Mouse (Mus musculus) urinary bladder, postnatal 14 days (tissue): Measurements from ENCODE around the gene Mbtps1.
A peak's percentile ranks its signal among the peaks of the same experiment; 100 is the strongest.

Experiments used
- DNase-seq: peaks from one replicate; pipeline ENCODE4 v3.0.0; 2021; ENCODE audit warnings: low spot score

Gene Mbtps1

GRCm38 (mm10) chr8:119557821-119558602 is 523 bp downstream of the Mbtps1 start:
- DNase-seq, result peak; percentile 83

GRCm38 (mm10) chr8:119557132-119557531 is 1.4 kb downstream of the Mbtps1 start:
- DNase-seq, result no peak

- no peak for DNase-seq
These were observed 2.7 kb downstream of the Mbtps1 start for GRCm38 (mm10) chr8:119555861-119556260.

- no peak for DNase-seq
These were observed 5.6 kb downstream of the Mbtps1 start for GRCm38 (mm10) chr8:119552967-119553366.

GRCm38 (mm10) chr8:119548560-119549113 is 9.9 kb downstream of the Mbtps1 start:
- no peak for DNase-seq

DNA sequence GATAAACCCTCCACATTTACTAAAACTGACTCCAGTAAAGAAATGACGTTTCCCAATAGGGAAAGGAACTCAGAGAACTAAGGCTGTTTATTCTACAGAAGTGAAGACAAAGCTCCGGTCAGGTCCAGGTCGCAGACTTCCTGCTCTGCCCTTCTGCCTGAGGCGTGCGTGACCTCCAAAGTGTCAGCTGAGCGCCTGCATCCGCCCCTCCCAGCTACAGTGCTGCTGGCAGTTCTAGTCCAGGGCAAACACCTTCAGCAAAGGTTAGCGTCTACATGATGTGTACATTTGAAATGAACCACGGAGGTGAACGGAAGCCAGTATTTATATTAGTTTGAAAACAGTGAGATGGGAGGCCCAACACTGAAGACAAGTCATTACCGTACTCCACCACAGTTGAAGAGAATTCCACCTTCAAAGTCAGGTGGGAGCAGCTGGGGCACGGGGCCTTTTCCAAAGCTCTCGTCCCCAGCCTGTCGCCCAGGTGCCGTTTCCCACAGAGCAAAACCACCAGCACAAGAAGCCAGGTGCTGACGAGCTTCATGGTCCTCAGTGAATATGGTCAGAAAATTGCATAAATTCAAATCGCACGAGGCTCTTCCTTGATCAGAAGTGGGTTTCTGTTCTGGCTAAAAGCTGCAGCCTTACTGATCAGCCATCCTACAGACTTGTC is 11.4 kb downstream of the Mbtps1 start:
- DNase-seq, result no peak

DNA sequence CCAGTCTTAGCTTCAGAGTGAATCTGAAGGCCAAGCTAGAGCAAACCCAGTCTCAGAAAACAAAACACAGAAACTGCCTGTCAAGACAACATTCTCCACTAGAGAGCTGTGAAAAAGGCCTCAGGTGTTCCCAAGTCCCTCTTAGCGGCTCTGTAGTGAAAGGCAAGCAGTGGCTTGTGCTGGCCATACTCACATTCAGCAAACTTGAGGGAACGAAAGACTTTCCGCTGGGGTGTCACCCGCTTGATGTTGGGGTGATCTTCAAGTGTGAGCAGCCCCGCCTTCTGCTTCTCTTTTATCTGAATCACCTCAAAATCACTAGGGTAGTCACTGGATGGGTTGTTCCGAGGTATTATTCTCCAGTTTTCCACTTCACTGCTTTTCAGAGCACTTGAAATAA is 12.7 kb downstream of the Mbtps1 start:
- DNase-seq, result no peak

GRCm38 (mm10) chr8:119545180-119545579 is 13.4 kb downstream of the Mbtps1 start:
- DNase-seq, result no peak

- DNase-seq, result no peak
These were observed 13.9 kb downstream of the Mbtps1 start for GRCm38 (mm10) chr8:119544606-119545005.

DNA sequence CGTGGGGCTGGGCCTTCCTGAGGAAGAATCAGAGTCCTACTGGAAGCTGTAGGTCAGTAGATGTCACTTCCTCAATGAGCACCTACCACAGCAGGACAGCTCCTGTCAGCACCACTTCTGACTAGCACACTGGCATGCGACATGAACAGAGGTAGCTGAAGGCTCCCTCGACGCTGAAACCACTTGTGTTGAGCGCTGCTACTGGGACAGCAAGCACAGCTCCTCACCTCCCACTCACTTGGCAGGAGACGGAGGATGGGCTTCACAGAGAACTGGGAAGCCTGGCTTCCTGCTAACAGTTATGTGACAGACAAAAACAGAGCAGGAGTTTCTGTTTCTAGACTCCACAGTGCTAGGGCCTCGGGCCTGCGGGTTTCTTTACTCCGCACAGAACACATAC is 26.6 kb downstream of the Mbtps1 start:
- no peak for DNase-seq

- DNase-seq, result no peak
These were observed 27.1 kb downstream of the Mbtps1 start for GRCm38 (mm10) chr8:119531397-119531796.

DNA sequence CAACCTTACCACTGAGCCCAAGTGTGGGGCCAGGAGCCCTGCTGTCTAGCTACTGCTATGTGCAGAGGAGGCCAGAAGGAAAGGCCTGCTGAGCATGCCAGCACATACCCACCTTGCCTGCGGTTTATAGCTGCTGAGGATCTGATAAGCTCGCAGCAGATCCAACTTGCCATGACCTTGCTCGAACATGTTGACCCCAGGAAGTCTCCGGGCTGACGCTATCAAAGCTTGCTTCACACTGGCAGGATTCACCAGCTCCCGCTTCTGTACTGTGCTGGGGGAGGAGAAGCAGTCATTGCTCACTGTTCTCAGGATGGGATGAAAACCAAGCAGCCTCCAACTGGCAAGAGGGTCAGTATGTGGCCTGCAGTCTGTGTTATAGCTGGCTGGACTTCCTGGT is 27.6 kb downstream of the Mbtps1 start:
- DNase-seq, result peak; percentile 30

GRCm38 (mm10) chr8:119528762-119529161 is 29.8 kb downstream of the Mbtps1 start:
- DNase-seq, result no peak

- no peak for DNase-seq
These were observed 38.4 kb downstream of the Mbtps1 start for GRCm38 (mm10) chr8:119520102-119520501.

- DNase-seq, result no peak
These were observed 41.9 kb downstream of the Mbtps1 start for GRCm38 (mm10) chr8:119516674-119517073.

DNA sequence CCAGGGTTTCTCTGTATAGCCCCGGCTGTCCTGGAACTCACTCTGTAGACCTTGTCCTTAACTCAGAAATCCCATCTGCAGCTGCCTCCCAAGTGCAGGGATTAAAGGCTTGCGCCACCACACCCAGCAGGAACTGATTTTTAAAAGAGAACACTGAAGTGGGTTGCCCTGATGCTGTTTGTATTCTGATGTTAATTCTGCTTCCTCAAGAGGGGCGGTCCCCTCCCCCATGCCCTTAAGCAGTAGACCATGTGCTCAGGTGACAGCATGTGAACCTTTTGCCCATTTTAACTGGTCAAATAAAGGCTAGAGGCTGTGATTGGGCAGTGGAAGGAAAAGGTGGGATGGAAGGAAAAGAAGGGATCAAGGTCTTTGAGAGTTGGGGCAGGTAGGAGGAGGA is 42.8 kb downstream of the Mbtps1 start:
- no peak for DNase-seq

DNA sequence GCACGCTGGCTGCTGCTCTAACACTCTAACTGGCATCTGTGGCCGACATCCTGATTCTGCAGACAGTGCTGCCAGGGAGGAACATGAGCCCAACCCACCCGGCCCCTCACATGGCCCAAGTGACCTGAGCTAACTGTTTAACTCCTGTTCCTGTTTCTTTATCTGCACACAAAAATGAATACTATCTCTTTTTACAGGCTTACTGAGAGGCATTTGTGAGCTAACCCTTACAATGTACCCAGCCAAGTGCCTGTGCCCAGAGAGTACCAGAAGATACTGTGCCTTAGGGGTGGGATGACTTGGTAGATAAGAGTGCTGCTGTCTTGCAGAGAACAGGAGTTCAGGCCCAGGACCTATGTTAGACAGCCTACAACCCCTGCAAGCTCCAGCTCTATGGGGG is 43.6 kb downstream of the Mbtps1 start:
- DNase-seq, result no peak

GRCm38 (mm10) chr8:119513405-119513804 is 45.1 kb downstream of the Mbtps1 start:
- no peak for DNase-seq

- DNase-seq, result no peak
These were observed 46.8 kb downstream of the Mbtps1 start for GRCm38 (mm10) chr8:119511722-119512121.

DNA sequence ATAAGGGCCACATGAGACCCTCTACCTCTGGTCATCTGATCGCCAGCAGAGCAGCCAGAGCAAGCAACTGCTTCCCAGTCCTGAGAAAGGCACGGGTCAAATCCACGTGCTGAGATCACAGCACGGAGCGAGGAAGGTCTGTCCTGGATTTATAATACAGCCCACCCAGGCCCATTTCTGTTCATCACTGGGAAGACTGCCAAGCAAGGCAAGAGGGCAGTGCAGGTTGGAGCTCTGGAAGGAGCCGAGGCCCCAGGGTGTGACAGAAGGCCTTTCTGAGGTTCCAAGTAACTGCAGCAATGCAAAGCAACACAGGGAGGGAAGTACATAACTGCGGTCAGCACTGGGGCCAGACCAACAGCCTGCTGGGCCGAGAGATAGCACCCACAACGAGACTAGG is 48.1 kb downstream of the Mbtps1 start:
- DNase-seq, result no peak

- no peak for DNase-seq
These were observed 52.4 kb downstream of the Mbtps1 start for GRCm38 (mm10) chr8:119506106-119506505.

GRCm38 (mm10) chr8:119505488-119505887 is 53.0 kb downstream of the Mbtps1 start:
- no peak for DNase-seq

DNA sequence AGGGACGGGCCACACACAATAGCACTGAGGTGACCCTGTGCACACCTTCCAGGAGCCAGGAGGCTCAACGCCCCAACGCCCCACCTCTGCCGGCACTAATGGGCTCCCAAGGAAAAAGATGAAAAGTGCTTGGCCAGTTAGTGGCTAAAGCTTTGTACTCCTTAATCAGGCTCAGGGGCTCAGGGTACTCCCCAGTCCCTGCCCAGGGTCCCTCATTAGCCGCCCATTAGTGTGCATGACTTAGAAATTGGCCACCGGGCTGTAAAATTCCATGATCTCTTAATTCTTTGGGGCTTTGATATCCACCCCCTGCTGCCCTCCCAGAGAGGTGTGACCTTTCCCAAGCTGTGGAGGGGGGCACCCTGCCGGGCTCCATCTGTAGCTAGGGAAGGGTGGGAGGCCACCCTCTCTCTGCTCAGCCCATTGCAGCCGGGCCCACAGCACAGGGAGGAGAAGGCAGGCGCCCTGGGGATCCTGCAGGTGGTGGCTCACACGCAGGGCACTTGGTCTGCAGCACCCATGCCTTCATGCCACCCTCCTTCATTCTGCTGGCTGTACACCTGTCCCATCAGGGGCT is 55.3 kb downstream of the Mbtps1 start:
- DNase-seq, result no peak
